Mouse (Mus musculus): ENCODE results near the gene Faf1. TPM values are rescaled to one million over a fixed set of nuclear protein-coding genes. Genes with fewer than 3 reads are reported as not detected.

Gene Faf1
- total RNA-seq, 2 experiments from 2014 or later = 25.8 to 27.2 TPM

GRCm38 (mm10) chr4:109987560-109988362 is 311.4 kb downstream of the Faf1 start:
- DNase-seq (ENCODE audit: low spot score in 2 of 2) = no peak

- no peak for DNase-seq (ENCODE audit: low spot score in 2 of 2)
Observed at GRCm38 (mm10) chr4:109988411-109988810, 312.0 kb downstream of the Faf1 start.

GRCm38 (mm10) chr4:109989213-109989612 is 312.8 kb downstream of the Faf1 start:
- no peak for DNase-seq (ENCODE audit: low spot score in 2 of 2)

GRCm38 (mm10) chr4:110006044-110006443 is 329.7 kb downstream of the Faf1 start:
- DNase-seq (ENCODE audit: low spot score in 2 of 2) = no peak

Other genes starting within 250 kb of the Faf1 start
- 100 to 1,000 TPM in 1 of 2 experiments, 10 to 100 TPM in 1; 97.4 to 103 TPM for gene Rnf11, start 191.9 kb upstream of the Faf1 start, total RNA-seq (2021)
- gene 4930522H14Rik, start 145.3 kb upstream of the Faf1 start, total RNA-seq (2021) = not detected
- 10 to 100 TPM; 35.3 to 44.6 TPM for gene Cdkn2c, start 9.4 kb upstream of the Faf1 start, total RNA-seq (2021)

Measured in adrenal gland, postnatal 4 days (tissue).